Mouse (Mus musculus) CH12.LX (cell line): ENCODE measurements at regions not wholly inside any gene's neighbourhood (a gene's known extent, or its start where the extent isn't known, plus 50 kb on each side); places are given as distances from the start of the nearest gene placed in this dataset.

Source experiments
- CTCF ChIP-seq, 2 experiments: IDR thresholded peaks in 1 of 2; conservative IDR thresholded peaks in 1 of 2; 2 replicates each; pipeline ENCODE4 v1.5.1; 2011 to 2012; ENCODE audit warnings: low read depth in 2 of 2, low read length in 2 of 2, improper control_type of control experiment in 1 of 2, inconsistent platforms in 1 of 2, mild to moderate bottlenecking in 1 of 2, moderate library complexity in 1 of 2
- EP300 ChIP-seq: IDR thresholded peaks from 2 replicates; pipeline ENCODE4 v1.6.1; 2011; ENCODE audit warnings: low read length, improper control_type of control experiment
- POLR2A ChIP-seq: IDR thresholded peaks from 2 replicates; pipeline ENCODE4 v1.6.1; 2011; ENCODE audit warnings: low read depth, mild to moderate bottlenecking, improper control_type of control experiment, low read length
- TCF12 ChIP-seq: IDR thresholded peaks from 2 replicates; pipeline ENCODE4 v1.6.1; 2014; ENCODE audit warnings: low read depth, mild to moderate bottlenecking, inconsistent platforms, low read length, improper control_type of control experiment
- USF2 ChIP-seq: conservative IDR thresholded peaks from 2 replicates; pipeline ENCODE4 v1.6.1; 2011; ENCODE audit warnings: low read depth, low read length, improper control_type of control experiment
- ZKSCAN1 ChIP-seq: IDR thresholded peaks from 2 replicates; pipeline ENCODE4 v1.6.1; 2012; ENCODE audit warnings: low read depth, inconsistent platforms, low read length, improper control_type of control experiment, borderline replicate concordance

DNA sequence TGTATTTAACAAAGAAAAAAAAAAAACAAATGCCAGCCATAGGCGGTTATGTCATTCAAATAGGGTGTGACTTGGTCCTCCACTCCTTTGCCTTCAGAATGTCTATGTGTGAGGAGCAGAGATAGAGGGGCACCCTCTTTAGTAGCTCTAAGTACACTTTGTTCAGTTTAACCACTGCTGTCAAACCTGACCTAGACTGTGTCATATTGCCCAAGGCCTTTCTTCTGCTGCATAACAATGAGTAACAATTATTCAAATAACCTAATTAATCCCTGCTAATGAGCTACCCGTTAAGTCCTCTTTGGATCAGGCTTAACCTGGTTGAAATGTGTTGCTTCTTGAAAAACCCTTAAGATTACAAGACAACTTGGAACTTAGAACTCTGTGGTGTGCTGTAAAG is 81.6 kb upstream of the BC052040 start:
- TF ChIP-seq ZKSCAN1 (no peak), CTCF (conservative IDR thresholded peaks at IDR 0.05 in 1 of 2, IDR thresholded peaks at IDR 0.05 in 1 of 2; ENCODE audit: low read depth in 2 of 2, low read length in 2 of 2) (no peak), POLR2A (no peak), EP300 (no peak), TCF12 (no peak), USF2 (no peak)
